Mouse (Mus musculus): ENCODE measurements around the gene Prkd1. TPM values are rescaled to one million over a fixed set of nuclear protein-coding genes. Genes with fewer than 3 reads are reported as not detected.

Prkd1 gene
- polyA plus RNA-seq (2014; fragmentation: Illumina TruSeq; extraction: RNeasy Lipid Tissue Mini Kit (QIAGEN cat#74804); ENCODE audit: low read depth, low replicate concordance), result 14.9 TPM

DNA sequence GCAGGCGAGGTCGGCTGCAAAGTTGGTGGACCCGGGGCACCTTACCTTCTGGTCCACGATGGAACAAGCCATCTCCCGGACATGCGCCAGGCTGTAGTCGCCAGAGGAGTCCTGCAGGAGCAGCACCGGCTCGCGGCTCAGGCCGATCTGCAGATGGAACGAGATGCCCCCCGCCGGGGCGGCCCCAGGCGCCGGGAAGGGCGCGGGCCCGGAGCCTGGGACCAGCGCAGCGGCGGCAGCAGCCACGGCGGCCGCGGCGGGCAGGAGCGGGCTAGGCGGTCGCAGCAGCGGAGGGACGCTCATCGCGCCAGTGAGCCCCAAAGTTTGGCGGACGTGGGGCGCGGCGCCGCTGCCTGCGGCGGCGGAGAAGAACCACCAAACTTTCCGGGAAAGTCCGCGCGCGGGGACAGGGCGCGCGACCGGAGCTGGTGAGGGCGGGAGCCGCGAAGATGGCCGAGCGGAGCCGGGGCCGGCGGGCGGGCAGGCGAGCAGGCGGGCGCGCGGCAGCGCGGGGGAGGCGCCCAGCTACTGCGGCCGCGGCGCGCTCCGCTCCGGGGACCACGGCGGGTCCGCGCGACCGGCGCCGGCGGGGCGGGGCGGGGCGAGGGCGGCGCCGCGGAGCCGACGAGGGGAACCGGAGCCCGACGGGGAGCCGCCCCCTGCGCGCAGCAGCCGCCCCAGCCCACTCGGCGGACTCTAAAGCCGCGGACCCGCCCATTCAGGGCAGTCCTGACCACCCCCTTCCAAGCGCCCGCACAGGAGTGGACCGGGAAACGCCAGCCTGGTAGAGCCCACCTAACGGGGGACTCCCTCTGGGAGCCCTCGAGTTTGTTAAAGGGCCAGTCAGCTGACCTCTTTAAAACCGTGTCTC is at the start of gene Prkd1:
Gene Prkd1, minus strand, starts transcription at position 428 of the 871 bp plus-strand sequence.

